In the genomic region with DNA sequence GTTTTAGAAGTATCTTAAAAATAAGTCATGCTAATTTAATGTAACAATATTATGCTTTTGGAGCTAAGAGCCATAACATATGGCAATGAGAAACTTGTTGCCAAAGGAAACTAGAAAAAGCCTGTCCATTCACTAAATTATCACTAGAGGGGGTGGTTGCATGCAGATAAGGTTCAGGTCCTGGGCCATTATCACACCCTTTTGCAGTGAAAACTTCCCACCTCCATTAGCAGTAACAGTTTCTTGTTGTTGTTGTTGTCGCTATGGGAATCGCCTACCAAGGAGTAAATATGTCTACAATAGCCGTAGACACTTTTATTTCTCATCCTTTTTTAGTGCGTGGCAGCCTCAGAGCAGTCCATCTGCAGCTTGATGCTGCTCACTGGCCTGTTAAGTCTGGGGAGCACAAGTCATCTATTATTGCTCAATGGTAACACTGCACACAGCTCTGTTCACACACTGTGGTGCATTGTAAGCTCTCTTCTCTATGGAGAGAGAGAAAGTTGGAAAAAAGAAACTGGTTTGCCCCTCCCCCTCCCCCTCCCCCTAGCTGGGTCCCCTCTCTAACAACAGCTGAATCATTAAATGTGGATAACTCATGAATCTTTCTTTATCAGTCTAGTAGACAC, we compare ENCODE assay signal across 9 mouse cellular contexts.
A peak's percentile ranks its signal among the peaks of the same experiment; 100 is the strongest.
DNase-seq lines count a peak whose midpoint lies in the region; ATAC-seq and TF ChIP-seq lines count a peak whose summit lies in the region.
"Had no signal": no experiment of that assay in that cellular context is flagged by ENCODE, and none has a peak within 500 bp of the region (broad histone marks: within the 10 kb centered on the region; RNA-seq: fewer than 3 reads in every experiment).

No protein-coding gene starts in this region.

- H3K9me3 ChIP-seq in kidney, embryonic 14.5 days (ENCODE audit: control insufficient read depth, low read length), result no peaks in the 10 kb centered on the region
- no peaks in the 10 kb centered on the region for H3K9me3 ChIP-seq in ES-E14 (ENCODE audit: control insufficient read depth, insufficient read depth, low read depth, low read length)
- H3K9me3 ChIP-seq in embryonic facial prominence, embryonic 10.5 days, result no peaks in the 10 kb centered on the region

- no peaks in the 10 kb centered on the region for H3K36me3 ChIP-seq in kidney, embryonic 14.5 days (ENCODE audit: control insufficient read depth, insufficient read depth, low read length)
- H3K36me3 ChIP-seq in ES-E14 (ENCODE audit: control insufficient read depth, insufficient read depth, low read length, poor library complexity, severe bottlenecking), result no peaks in the 10 kb centered on the region
- no peaks in the 10 kb centered on the region for H3K36me3 ChIP-seq in embryonic facial prominence, embryonic 10.5 days (replicated peaks)
- H3K36me3 ChIP-seq in myocyte (ENCODE audit: control insufficient read depth, insufficient read depth), result no peaks in the 10 kb centered on the region

- no peak overlapping the region for H3K4me3 ChIP-seq in kidney, embryonic 14.5 days (ENCODE audit: low read length)
- H3K4me3 ChIP-seq in ES-E14 (ENCODE audit: insufficient read depth in 1 of 2, low read depth in 1 of 2, low read length in 2 of 2, poor library complexity in 1 of 2, severe bottlenecking in 1 of 2) (no peak overlapping the region), myocyte (no peak overlapping the region)
- H3K4me3 ChIP-seq in embryonic facial prominence, embryonic 10.5 days, result no peak overlapping the region

- peaks cover 15% of the 10 kb centered on the region; the same call in 1 of the 2 replicates for H3K4me1 ChIP-seq in kidney, embryonic 14.5 days (ENCODE audit: control insufficient read depth, insufficient read depth, low read length)
- no peaks in the 10 kb centered on the region for H3K4me1 ChIP-seq in ES-E14 (ENCODE audit: control insufficient read depth in 2 of 2, insufficient read depth in 2 of 2, low read length in 2 of 2, poor library complexity in 1 of 2)
- peaks cover 12% of the 10 kb centered on the region for H3K4me1 ChIP-seq in embryonic facial prominence, embryonic 10.5 days

- no peak overlapping the region; the same call in 1 of the 2 replicates for H3K27ac ChIP-seq in kidney, embryonic 14.5 days (ENCODE audit: low read depth, low read length)
- no peak overlapping the region for H3K27ac ChIP-seq in ES-E14 (ENCODE audit: insufficient read depth, low read depth, low read length, poor library complexity, severe bottlenecking)
- 0 out of 2 replicates have a peak overlapping the region, but pooled peaks have one; percentile 10 for H3K27ac ChIP-seq in embryonic facial prominence, embryonic 10.5 days (replicated peaks)

- no peak for DNase-seq in kidney, postnatal 14 days
- DNase-seq in ES-E14 (ENCODE audit: low read depth, low spot score), result no peak
- no peak for DNase-seq in embryonic facial prominence, embryonic 10.5 days (ENCODE audit: low spot score)
- DNase-seq in layer of hippocampus, adult 9-10 months (ENCODE audit: low spot score), result no peak
- DNase-seq in gastrocnemius, adult 8-10 months (ENCODE audit: low spot score in 2 of 2), result no peak

- H3ac ChIP-seq in myocyte (ENCODE audit: control insufficient read depth, insufficient read length), result no peak overlapping the region

- ATAC-seq in kidney, embryonic 14.5 days (ENCODE audit: low FRiP score, low TSS enrichment), result peak; percentile 90
- no peak for ATAC-seq in monocyte, adult 5-6 weeks (replicated peaks; ENCODE audit: insufficient number of reproducible peaks, low FRiP score, low TSS enrichment, poor library complexity, severe bottlenecking)

- no peaks in the 10 kb centered on the region for H3K79me2 ChIP-seq in myocyte (ENCODE audit: control insufficient read depth, insufficient read depth)

- in situ Hi-C loops in ES-E14 (cut with MboI; ENCODE audit: low sequenced_read_pairs in 2 of 2, unreplicated experiment in 2 of 2), result loop anchor here (5.0 to 25.0 kb wide), 4 partner anchors 393 to 518 kb away; no protein-coding TSS in a partner anchor

- no peak overlapping the region for H3K9ac ChIP-seq in kidney, embryonic 14.5 days (ENCODE audit: low read depth, low read length)
- no peak overlapping the region for H3K9ac ChIP-seq in ES-E14 (ENCODE audit: insufficient read depth, low read depth, low read length, poor library complexity, severe bottlenecking)

- no peak for TF ChIP-seq POLR2A in myocyte (IDR thresholded peaks at IDR 0.05; ENCODE audit: insufficient read length, low read depth)

- H3K4me2 ChIP-seq in kidney, embryonic 14.5 days (replicated peaks; ENCODE audit: low read depth, low read length), result no peak overlapping the region
- H3K4me2 ChIP-seq in myocyte (ENCODE audit: low read depth), result peak overlapping the region; percentile 37
- H3K4me2 ChIP-seq: heart, embryonic 11.5 days had no signal

- WGBS in kidney, embryonic 14.5 days, result 18% methylated on average over 4 of the region's 4 CpGs
- WGBS in embryonic facial prominence, embryonic 10.5 days, result 50% methylated on average over 4 of the region's 4 CpGs

- H3K27me3 ChIP-seq in kidney, embryonic 14.5 days (ENCODE audit: control insufficient read depth, insufficient read depth, low read length), result no peaks in the 10 kb centered on the region
- H3K27me3 ChIP-seq in embryonic facial prominence, embryonic 10.5 days (replicated peaks; ENCODE audit: low read depth, poor library complexity, severe bottlenecking), result no peaks in the 10 kb centered on the region
- H3K27me3 ChIP-seq in myocyte (ENCODE audit: control insufficient read depth, insufficient read depth, insufficient read length), result no peaks in the 10 kb centered on the region

TF ChIP-seq in ES-E14, 5 proteins besides CTCF, POLR2A, EP300 and RAD21:
- TF ChIP-seq MAFK (IDR thresholded peaks at IDR 0.05; ENCODE audit: insufficient read depth, low read depth, low read length), result no peak
- peak; percentile 65; the same call in 1 of the 2 replicates for TF ChIP-seq ZC3H11A (IDR thresholded peaks at IDR 0.05; ENCODE audit: borderline replicate concordance, low read depth, low read length)
- no peak for TF ChIP-seq CHD2 (IDR thresholded peaks at IDR 0.05; ENCODE audit: low read depth, low read length)
- no peak for TF ChIP-seq ZNF384 (IDR thresholded peaks at IDR 0.05; ENCODE audit: low read depth, low read length)
- TF ChIP-seq HCFC1 (IDR thresholded peaks at IDR 0.05; ENCODE audit: borderline replicate concordance, insufficient read depth, low read length), result no peak

TF ChIP-seq in myocyte, 11 proteins besides CTCF, POLR2A, EP300 and RAD21:
- TF ChIP-seq MAX (IDR thresholded peaks at IDR 0.05; ENCODE audit: low read depth), result no peak
- no peak for TF ChIP-seq USF1 (IDR thresholded peaks at IDR 0.05; ENCODE audit: low read depth)
- TF ChIP-seq POLR2AphosphoS2 (IDR thresholded peaks at IDR 0.05; ENCODE audit: insufficient read length, low read depth), result no peak
- no peak for TF ChIP-seq SRF (IDR thresholded peaks at IDR 0.05; ENCODE audit: control insufficient read depth, insufficient read length, low read depth)
- TF ChIP-seq CEBPB (IDR thresholded peaks at IDR 0.05; ENCODE audit: insufficient read depth, poor library complexity, severe bottlenecking), result peak; percentile 66; the same call in 1 of the 2 replicates
